ENCODE assay signal across 8 mouse cellular contexts in the genomic region with DNA sequence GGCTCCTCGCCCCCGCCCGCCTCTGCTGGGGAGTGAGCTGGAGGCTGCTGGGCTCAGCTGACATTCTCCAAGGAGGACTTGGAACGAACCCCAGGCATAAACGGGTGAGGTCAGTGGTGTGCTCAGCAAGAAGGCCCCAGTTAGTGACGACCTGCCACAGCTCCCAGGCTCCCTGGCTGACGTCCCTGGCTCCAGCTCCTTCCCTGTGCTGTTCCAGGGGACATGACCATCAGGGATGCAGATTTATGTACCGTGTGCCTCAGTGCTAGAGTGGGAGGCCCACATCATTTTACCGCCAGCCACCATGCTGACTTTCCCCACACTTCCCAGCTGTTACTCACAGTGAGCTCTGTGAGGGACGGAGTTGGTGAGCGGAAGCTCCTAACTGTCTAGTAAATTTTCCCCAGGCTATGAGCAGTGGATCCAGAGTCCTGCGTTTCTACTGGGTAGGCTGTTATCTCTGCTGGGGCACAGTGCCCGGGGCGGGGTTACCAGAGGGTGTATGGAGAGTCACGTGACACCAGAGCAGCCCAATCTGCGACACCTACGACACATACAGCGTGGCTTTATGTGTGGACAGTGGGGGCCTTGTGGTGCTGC. TPM values are rescaled to one million over a fixed set of nuclear protein-coding genes. Genes with fewer than 3 reads are reported as not detected.
A peak's percentile ranks its signal among the peaks of the same experiment; 100 is the strongest.
DNase-seq lines count a peak whose midpoint lies in the region; ATAC-seq and TF ChIP-seq lines count a peak whose summit lies in the region.

No protein-coding gene starts in this region.

- TF ChIP-seq POLR2A in cerebellum, adult 2 months (IDR thresholded peaks at IDR 0.05; ENCODE audit: borderline replicate concordance, insufficient read depth, low read length): no peak
- no peak for TF ChIP-seq POLR2A in limb, embryonic 14.5 days (IDR thresholded peaks at IDR 0.05; ENCODE audit: borderline replicate concordance, extremely low read depth, insufficient read depth, insufficient read length)
- TF ChIP-seq POLR2A in myocyte (IDR thresholded peaks at IDR 0.05; ENCODE audit: insufficient read length, low read depth): peak; percentile 36

- peaks cover 87% of the 10 kb centered on the region for H3K4me1 ChIP-seq in cerebellum, adult 2 months (ENCODE audit: control insufficient read depth, insufficient read depth, low read length)
- peaks cover 82% of the 10 kb centered on the region for H3K4me1 ChIP-seq in intestine, embryonic 15.5 days (replicated peaks)
- peaks cover 73% of the 10 kb centered on the region for H3K4me1 ChIP-seq in limb, embryonic 14.5 days (ENCODE audit: control insufficient read depth, insufficient read depth, low read length)

- WGBS in cerebellum, adult 2 months: 3% methylated on average over 18 of the region's 18 CpGs
- WGBS in intestine, embryonic 15.5 days: 19% methylated on average over 18 of the region's 18 CpGs
- WGBS in limb, embryonic 14.5 days: 29% methylated on average over 18 of the region's 18 CpGs

- H3K36me3 ChIP-seq in intestine, embryonic 15.5 days: no peaks in the 10 kb centered on the region
- 0 out of 2 replicates have a peak, but pooled peaks cover 7% of the 10 kb centered on the region for H3K36me3 ChIP-seq in limb, embryonic 14.5 days (ENCODE audit: control insufficient read depth, insufficient read depth, low read length)
- peaks cover 9% of the 10 kb centered on the region for H3K36me3 ChIP-seq in myocyte (ENCODE audit: control insufficient read depth, insufficient read depth)

- peak overlapping the region; percentile 7 for H3K4me3 ChIP-seq in cerebellum, adult 2 months (replicated peaks; ENCODE audit: insufficient read depth, low read depth, low read length)
- H3K4me3 ChIP-seq in intestine, embryonic 15.5 days (replicated peaks): 0 out of 2 replicates have a peak overlapping the region, but pooled peaks have one; percentile 0
- H3K4me3 ChIP-seq in limb, embryonic 14.5 days (replicated peaks; ENCODE audit: low read length): no peak overlapping the region
- no peak overlapping the region for H3K4me3 ChIP-seq in myocyte

- TF ChIP-seq CTCF in cerebellum, adult 2 months (IDR thresholded peaks at IDR 0.05; ENCODE audit: borderline replicate concordance, insufficient read depth, low read depth, low read length): no peak

- DNase-seq in right cerebral cortex, adult 18-20 months: peak; percentile 78
- no peak for DNase-seq in right cerebral cortex, postnatal 14 days
- DNase-seq in cerebellum, adult 2 months: peak; percentile 82 to 90
- DNase-seq in gastrocnemius, postnatal 10 days: peak; percentile 83
- DNase-seq in limb, embryonic 14.5 days (ENCODE audit: low spot score): peak; percentile 81
- no peak for DNase-seq in T-cell, adult 2 months (ENCODE audit: low spot score)

- peak; percentile 83 for ATAC-seq in intestine, embryonic 15.5 days
- ATAC-seq in limb, embryonic 14.5 days (ENCODE audit: low FRiP score, low read depth): peak; percentile 64

- peak overlapping the region; percentile 4 for H3ac ChIP-seq in myocyte (ENCODE audit: control insufficient read depth, insufficient read length)

- peak overlapping the region; percentile 88 for H3K27ac ChIP-seq in cerebellum, adult 2 months (ENCODE audit: insufficient read depth, low read length)
- peak overlapping the region; percentile 76 for H3K27ac ChIP-seq in intestine, embryonic 15.5 days
- H3K27ac ChIP-seq in limb, embryonic 14.5 days (replicated peaks; ENCODE audit: low read depth, low read length): peak overlapping the region; percentile 61

- no peaks in the 10 kb centered on the region for H3K9me3 ChIP-seq in intestine, embryonic 15.5 days
- no peaks in the 10 kb centered on the region for H3K9me3 ChIP-seq in limb, embryonic 14.5 days (ENCODE audit: control insufficient read depth, low read length)

- no peaks in the 10 kb centered on the region for H3K27me3 ChIP-seq in cerebellum, adult 2 months (ENCODE audit: control insufficient read depth, insufficient read depth, low read length)
- H3K27me3 ChIP-seq in intestine, embryonic 15.5 days (replicated peaks): no peaks in the 10 kb centered on the region
- H3K27me3 ChIP-seq in limb, embryonic 14.5 days (ENCODE audit: control insufficient read depth, insufficient read depth, low read length): no peaks in the 10 kb centered on the region
- no peaks in the 10 kb centered on the region for H3K27me3 ChIP-seq in myocyte (ENCODE audit: control insufficient read depth, insufficient read depth, insufficient read length)

- H3K79me2 ChIP-seq in myocyte (ENCODE audit: control insufficient read depth, insufficient read depth): peaks cover 47% of the 10 kb centered on the region

- H3K9ac ChIP-seq in intestine, embryonic 15.5 days: peak overlapping the region; percentile 9
- peak overlapping the region; percentile 28; the same call in 1 of the 2 replicates for H3K9ac ChIP-seq in limb, embryonic 14.5 days (ENCODE audit: low read depth, low read length, severe bottlenecking)

- H3K4me2 ChIP-seq in intestine, embryonic 15.5 days (replicated peaks): peak overlapping the region; percentile 45
- H3K4me2 ChIP-seq in limb, embryonic 14.5 days (replicated peaks; ENCODE audit: low read depth, low read length, severe bottlenecking): peak overlapping the region; percentile 20
- H3K4me2 ChIP-seq in myocyte (ENCODE audit: low read depth): peak overlapping the region; percentile 68

TF ChIP-seq in myocyte, 11 proteins besides CTCF, POLR2A, EP300 and RAD21:
- TF ChIP-seq TCF3 (IDR thresholded peaks at IDR 0.05; ENCODE audit: insufficient read length, low read depth): no peak
- peak in 2 of 3 experiments; percentile 2 for TF ChIP-seq MYOG (IDR thresholded peaks at IDR 0.05; ENCODE audit: control insufficient read depth in 1 of 3, insufficient read depth in 1 of 3, insufficient read length in 2 of 3, low read depth in 2 of 3)
- TF ChIP-seq CEBPB (IDR thresholded peaks at IDR 0.05; ENCODE audit: insufficient read depth, poor library complexity, severe bottlenecking): no peak
- no peak for TF ChIP-seq REST (IDR thresholded peaks at IDR 0.05; ENCODE audit: insufficient read depth, insufficient read length)
- no peak for TF ChIP-seq SRF (IDR thresholded peaks at IDR 0.05; ENCODE audit: control insufficient read depth, insufficient read length, low read depth)
- no peak for TF ChIP-seq POLR2AphosphoS2 (IDR thresholded peaks at IDR 0.05; ENCODE audit: insufficient read length, low read depth)
- peak; percentile 90 for TF ChIP-seq USF1 (IDR thresholded peaks at IDR 0.05; ENCODE audit: low read depth)
- TF ChIP-seq MAX (IDR thresholded peaks at IDR 0.05; ENCODE audit: low read depth): no peak
- no peak for TF ChIP-seq TCF12 (IDR thresholded peaks at IDR 0.05; ENCODE audit: insufficient read depth, poor library complexity, severe bottlenecking)
- TF ChIP-seq MYOD1 (IDR thresholded peaks at IDR 0.05; ENCODE audit: control insufficient read depth in 1 of 3, insufficient read length in 2 of 3, low read depth in 2 of 3): peak in 2 of 3 experiments; percentile 8 to 26

RNA-seq across cellular contexts. Expression of gene Pxn, which starts 25.3 kb away (rescaled TPM):
- 194 and 240 TPM in 2 replicates for polyA plus RNA-seq in cerebellum, adult 2 months (2012; rRNA removed)
- total RNA-seq in gastrocnemius, postnatal 10 days (2021): 100 to 1,000 TPM; 107 to 130 TPM
- 56.9 and 58.2 TPM in 2 replicates for polyA plus RNA-seq in intestine, embryonic 15.5 days (2015; fragmentation: Nextera tagmentation; extraction: Ambion mirVana)
- polyA plus RNA-seq in limb, embryonic 14.5 days (2012; rRNA removed): 119 and 145 TPM in 2 replicates
- polyA plus RNA-seq in limb, embryonic 14.5 days (2014; fragmentation: Nextera tagmentation; extraction: Ambion mirVana): 25.0 and 26.3 TPM in 2 replicates
- 120 TPM for polyA plus RNA-seq in myocyte (2012; fragmentation: generic; extraction: Trizol)

RNA-seq across cellular contexts. Expression of gene Rplp0, which starts 27.5 kb away (rescaled TPM):
- polyA plus RNA-seq in cerebellum, adult 2 months (2012; rRNA removed): 478 and 485 TPM in 2 replicates
- 100 to 1,000 TPM; 938 to 959 TPM for total RNA-seq in gastrocnemius, postnatal 10 days (2021)
- polyA plus RNA-seq in intestine, embryonic 15.5 days (2015; fragmentation: Nextera tagmentation; extraction: Ambion mirVana): 1,607 and 1,644 TPM in 2 replicates
- 3,411 and 4,152 TPM in 2 replicates for polyA plus RNA-seq in limb, embryonic 14.5 days (2012; rRNA removed)
- 2,030 and 2,068 TPM in 2 replicates for polyA plus RNA-seq in limb, embryonic 14.5 days (2014; fragmentation: Nextera tagmentation; extraction: Ambion mirVana)
- polyA plus RNA-seq in myocyte (2012; fragmentation: generic; extraction: Trizol): 3,361 TPM

RNA-seq across cellular contexts. Expression of gene Gcn1l1, which starts 33.3 kb away (rescaled TPM):
- 39.3 and 40.9 TPM in 2 replicates for polyA plus RNA-seq in cerebellum, adult 2 months (2012; rRNA removed)
- 10 to 100 TPM; 33.4 to 41.7 TPM for total RNA-seq in gastrocnemius, postnatal 10 days (2021)
- polyA plus RNA-seq in intestine, embryonic 15.5 days (2015; fragmentation: Nextera tagmentation; extraction: Ambion mirVana): 31.8 and 34.7 TPM in 2 replicates
- 47.0 and 59.2 TPM in 2 replicates for polyA plus RNA-seq in limb, embryonic 14.5 days (2012; rRNA removed)
- polyA plus RNA-seq in limb, embryonic 14.5 days (2014; fragmentation: Nextera tagmentation; extraction: Ambion mirVana): 42.8 and 49.7 TPM in 2 replicates
- 49.4 TPM for polyA plus RNA-seq in myocyte (2012; fragmentation: generic; extraction: Trizol)

RNA-seq across cellular contexts. Expression of gene Sirt4, which starts 47.2 kb away (rescaled TPM):
- polyA plus RNA-seq in cerebellum, adult 2 months (2012; rRNA removed): 114 and 122 TPM in 2 replicates
- 10 to 100 TPM; 12.7 to 16.6 TPM for total RNA-seq in gastrocnemius, postnatal 10 days (2021)
- 18.6 and 19.8 TPM in 2 replicates for polyA plus RNA-seq in intestine, embryonic 15.5 days (2015; fragmentation: Nextera tagmentation; extraction: Ambion mirVana)
- 69.2 and 82.4 TPM in 2 replicates for polyA plus RNA-seq in limb, embryonic 14.5 days (2012; rRNA removed)
- 20.4 and 24.1 TPM in 2 replicates for polyA plus RNA-seq in limb, embryonic 14.5 days (2014; fragmentation: Nextera tagmentation; extraction: Ambion mirVana)
- polyA plus RNA-seq in myocyte (2012; fragmentation: generic; extraction: Trizol): 13.6 TPM

Comparison
In these comparisons a context has a peak if more than half of its experiments do, and no peak if none do; other contexts are left out.
1. DNase-seq: peak in right cerebral cortex, adult 18-20 months (single experiment), cerebellum, adult 2 months (2 of 2), gastrocnemius, postnatal 10 days (single experiment) and limb, embryonic 14.5 days (single experiment); none in right cerebral cortex, postnatal 14 days (single experiment) and T-cell, adult 2 months (single experiment).
2. H3K4me3 ChIP-seq: peak in cerebellum, adult 2 months (single experiment) and intestine, embryonic 15.5 days (single experiment); none in limb, embryonic 14.5 days (single experiment) and myocyte (single experiment).
3. Peak in every context shown above with its lines, with median percentiles within 50 percentile points of each other: H3K27ac ChIP-seq and H3K4me2 ChIP-seq.